Mouse (Mus musculus) heart, embryonic 10.5 days (tissue): ENCODE data around the gene Lrrc51. TPM values are rescaled to one million over a fixed set of nuclear protein-coding genes. Genes with fewer than 3 reads are reported as not detected.

Experiments used
- DNase-seq: peaks from one replicate; pipeline ENCODE4 v3.0.0-alpha.2; 2017; ENCODE audit warnings: low spot score
- H3K27ac ChIP-seq: fragments of 300-500 bp; sonication (generic); 2 replicates; pipeline ENCODE4 v1.5.1; 2016; ENCODE audit warnings: mild to moderate bottlenecking
- H3K27me3 ChIP-seq: fragments of 300-500 bp; sonication (generic); 2 replicates; pipeline ENCODE4 v1.6.1; 2016; ENCODE audit warnings: mild to moderate bottlenecking; ENCODE audit not compliant: poor library complexity, insufficient read depth, severe bottlenecking
- H3K36me3 ChIP-seq: fragments of 300-500 bp; sonication (generic); 2 replicates; pipeline ENCODE4 v1.6.1; 2016; ENCODE audit warnings: mild to moderate bottlenecking, moderate library complexity
- H3K4me1 ChIP-seq: fragments of 300-500 bp; sonication (generic); 2 replicates; pipeline ENCODE4 v1.6.1; 2016; ENCODE audit warnings: mild to moderate bottlenecking
- H3K4me3 ChIP-seq: fragments of 300-500 bp; sonication (generic); 2 replicates; pipeline ENCODE4 v1.5.1; 2016; ENCODE audit warnings: mild to moderate bottlenecking, moderate library complexity
- H3K9me3 ChIP-seq: fragments of 300-500 bp; sonication (generic); 2 replicates; pipeline ENCODE4 v1.6.1; 2016; ENCODE audit warnings: mild to moderate bottlenecking, moderate library complexity
- WGBS: fragments of 180-500 bp; shearing (Covaris S2); methylation state at CpG from one replicate; pipeline ENCODE4 v1.1.7; 2016; 5-methylcytosine and 5-hydroxymethylcytosine counted together
- microRNA-seq: library from miRNA; unstranded; fragments of <30 nt; microRNA quantifications from one replicate; pipeline ENCODE4, GENCODE M21; 2017
- polyA plus RNA-seq: library from polyadenylated mRNA; unstranded; fragments of >200 nt; fragmentation: Nextera tagmentation; extraction: Ambion mirVana; gene quantifications from 2 replicates; pipeline ENCODE4 v1.2.1, GENCODE M21; 2016

The Lrrc51 gene
- polyA plus RNA-seq, 1 experiment from 2014 or later = 9.4 TPM

- WGBS = 70% methylated on average over 13 of the region's 13 CpGs
- Histone ChIP-seq H3K4me1 (peaks cover 24% of the 10 kb centered on the region), H3K36me3 (no peaks in the 10 kb centered on the region), H3K4me3 (no peak overlapping the region), H3K27me3 (no peaks in the 10 kb centered on the region), H3K27ac (peak overlapping the region; percentile 36; the same call in 1 of the 2 replicates), H3K9me3 (no peaks in the 10 kb centered on the region)
- DNase-seq = no peak
These were observed 65.2 kb downstream of the Lrrc51 start for GRCm38 (mm10) chr7:101868241-101869162.

- WGBS = 94% methylated on average over 4 of the region's 4 CpGs
- H3K4me1 ChIP-seq = peaks cover 19% of the 10 kb centered on the region
- no peak overlapping the region for H3K27ac ChIP-seq
- H3K9me3 ChIP-seq = no peaks in the 10 kb centered on the region
- no peaks in the 10 kb centered on the region for H3K36me3 ChIP-seq
- DNase-seq = no peak
- H3K4me3 ChIP-seq = no peak overlapping the region
- no peaks in the 10 kb centered on the region for H3K27me3 ChIP-seq
These were observed 66.2 kb downstream of the Lrrc51 start for GRCm38 (mm10) chr7:101867482-101867881.

- WGBS = 76% methylated on average over 11 of the region's 11 CpGs
These were observed 67.0 kb downstream of the Lrrc51 start for GRCm38 (mm10) chr7:101866491-101867265.

DNA sequence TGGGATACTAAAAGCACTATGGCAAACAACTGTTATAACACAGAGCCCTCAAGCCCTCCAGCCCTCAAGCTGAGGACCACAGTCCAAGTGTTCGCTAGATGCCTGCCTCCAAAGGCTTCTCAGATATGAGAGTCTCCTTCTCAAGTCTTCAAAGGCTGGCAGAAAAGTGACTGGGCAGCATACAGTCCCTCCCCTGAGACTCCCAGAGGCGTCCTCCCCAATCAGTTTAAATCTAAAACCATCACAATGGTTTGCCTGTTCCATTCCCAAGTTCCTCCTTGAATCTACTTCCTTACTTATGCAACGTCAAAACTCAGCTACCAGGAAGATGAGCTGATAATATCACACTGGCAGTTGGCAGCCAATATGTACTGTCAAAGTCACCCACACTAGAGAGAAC is 70.3 kb downstream of the Lrrc51 start, which contains the start of gene Anapc15:
Anapc15 (plus strand) TSS at position 301 of the 400 bp plus-strand sequence.
- H3K9me3 ChIP-seq = no peaks in the 10 kb centered on the region
- no peak for DNase-seq
- H3K4me3 ChIP-seq = no peak within 1 kb of the TSS
- WGBS = 60% methylated on average over 3 of the region's 3 CpGs
- no peaks in the 10 kb centered on the region for H3K36me3 ChIP-seq
- H3K4me1 ChIP-seq = 0 out of 2 replicates have a peak, but pooled peaks cover 5% of the 10 kb centered on the region
- no peak within 1 kb of the TSS for H3K27ac ChIP-seq
- H3K27me3 ChIP-seq = no peaks in the 10 kb centered on the region

More at GRCm38 (mm10) chr7:101866491-101867265, 67.0 kb downstream of the Lrrc51 start:
- H3K27me3 ChIP-seq = no peaks in the 10 kb centered on the region
- no peak for DNase-seq
- no peak overlapping the region for H3K27ac ChIP-seq
- no peaks in the 10 kb centered on the region for H3K36me3 ChIP-seq
- H3K9me3 ChIP-seq = no peaks in the 10 kb centered on the region
- peaks cover 19% of the 10 kb centered on the region for H3K4me1 ChIP-seq
- H3K4me3 ChIP-seq = no peak overlapping the region

Small RNAs within 50 kb of the gene (microRNA-seq; reads per million reads assigned to microRNA genes)
- gene Gm22655 = not detected

Other genes starting within 250 kb of the Lrrc51 start
- gene Phox2a, start 115.6 kb downstream of the Lrrc51 start, polyA plus RNA-seq = 0.15 and 0.36 TPM in 2 replicates
- 44.9 and 61.0 TPM in 2 replicates for gene Inppl1, start 95.7 kb downstream of the Lrrc51 start, polyA plus RNA-seq
- not detected in 2 replicates for gene Folr2, start 76.7 kb downstream of the Lrrc51 start, polyA plus RNA-seq
- 83.0 and 94.3 TPM in 2 replicates for gene Anapc15, start 70.2 kb downstream of the Lrrc51 start, polyA plus RNA-seq
- 2.1 and 2.7 TPM in 2 replicates for gene Folr1, start 63.1 kb downstream of the Lrrc51 start, polyA plus RNA-seq
- gene Lamtor1, start 28.0 kb downstream of the Lrrc51 start, polyA plus RNA-seq = 169 and 176 TPM in 2 replicates
- 0.41 and 0.63 TPM in 2 replicates for gene Tomt, start 27.5 kb downstream of the Lrrc51 start, polyA plus RNA-seq
- gene Numa1, start 216 bp upstream of the Lrrc51 start, polyA plus RNA-seq = 58.6 and 59.5 TPM in 2 replicates
- gene Il18bp, start 84.8 kb upstream of the Lrrc51 start, polyA plus RNA-seq = 2.4 and 2.5 TPM in 2 replicates
- gene Rnf121, start 131.6 kb upstream of the Lrrc51 start, polyA plus RNA-seq = 23.7 and 28.2 TPM in 2 replicates
- gene Xndc1, start 131.6 kb upstream of the Lrrc51 start, polyA plus RNA-seq = 26.4 and 33.5 TPM in 2 replicates
- gene Xntrpc, start 131.8 kb upstream of the Lrrc51 start, polyA plus RNA-seq = 1.5 and 1.7 TPM in 2 replicates
- not detected in 2 replicates for gene Trpc2, start 149.2 kb upstream of the Lrrc51 start, polyA plus RNA-seq
- 8.1 and 18.4 TPM in 2 replicates for gene Art1, start 167.8 kb upstream of the Lrrc51 start, polyA plus RNA-seq
- gene Art5, start 175.6 kb upstream of the Lrrc51 start, polyA plus RNA-seq = 3.8 and 4.2 TPM in 2 replicates
- gene Chrna10, start 182.9 kb upstream of the Lrrc51 start, polyA plus RNA-seq = 0.06 TPM in 2 replicates